Mouse (Mus musculus) ES-E14 (cell line): ENCODE measurements around the gene Wdr70.

Experiments used
- HCFC1 ChIP-seq: IDR thresholded peaks from 2 replicates; pipeline ENCODE4 v1.6.1; 2012; ENCODE audit warnings: low read length, inconsistent platforms, borderline replicate concordance; ENCODE audit not compliant: insufficient read depth
- MAFK ChIP-seq: IDR thresholded peaks from 2 replicates; pipeline ENCODE4 v1.6.1; 2014; ENCODE audit warnings: mild to moderate bottlenecking, low read depth, low read length, inconsistent platforms; ENCODE audit not compliant: insufficient read depth
- ZC3H11A ChIP-seq: IDR thresholded peaks from 2 replicates; pipeline ENCODE4 v1.6.1; 2012; ENCODE audit warnings: low read depth, mild to moderate bottlenecking, inconsistent platforms, low read length, borderline replicate concordance

- TF ChIP-seq MAFK (no peak), ZC3H11A (no peak), HCFC1 (no peak)
Measured at GRCm38 (mm10) chr15:7857418-7857817, 241.6 kb downstream of the Wdr70 start.
